Mouse (Mus musculus): ENCODE results near the gene Chrnb2.
A peak's percentile ranks its signal among the peaks of the same experiment; 100 is the strongest.
"Not testable (repeated sequence)": the region's sequence is repeated elsewhere in the genome, so short reads cannot be mapped to it uniquely, and the experiment has no call there.

Chrnb2 gene

GRCm38 (mm10) chr3:89764119-89764724 is at the start of gene Chrnb2:
Gene Chrnb2 (minus strand): TSS chr3:89764632.
- DNase-seq: peak; percentile 94

GRCm38 (mm10) chr3:89814051-89814450 is 49.6 kb upstream of the Chrnb2 start:
- no peak for DNase-seq

GRCm38 (mm10) chr3:89812166-89812565 is 47.7 kb upstream of the Chrnb2 start:
- no peak for DNase-seq

- DNase-seq: no peak
Observed at GRCm38 (mm10) chr3:89810841-89811240, 46.4 kb upstream of the Chrnb2 start.

GRCm38 (mm10) chr3:89808638-89809037 is 44.2 kb upstream of the Chrnb2 start:
- DNase-seq: no peak

GRCm38 (mm10) chr3:89807881-89808280 is 43.4 kb upstream of the Chrnb2 start:
- DNase-seq: no peak

- no peak for DNase-seq
Observed at GRCm38 (mm10) chr3:89807171-89807570, 42.7 kb upstream of the Chrnb2 start.

GRCm38 (mm10) chr3:89806751-89807150 is 42.3 kb upstream of the Chrnb2 start:
- DNase-seq: no peak

GRCm38 (mm10) chr3:89805179-89805578 is 40.7 kb upstream of the Chrnb2 start:
- no peak for DNase-seq

GRCm38 (mm10) chr3:89802876-89803275 is 38.4 kb upstream of the Chrnb2 start:
- DNase-seq: peak in 1 of 2 experiments; percentile 17

GRCm38 (mm10) chr3:89801507-89801847 is 37.0 kb upstream of the Chrnb2 start:
- DNase-seq: peak in 1 of 2 experiments; percentile 22

GRCm38 (mm10) chr3:89800774-89801506 is 36.5 kb upstream of the Chrnb2 start:
- DNase-seq: no peak

- DNase-seq: not testable (repeated sequence)
Observed at GRCm38 (mm10) chr3:89800078-89800477, 35.6 kb upstream of the Chrnb2 start.

- DNase-seq: no peak
Observed at GRCm38 (mm10) chr3:89799476-89799875, 35.0 kb upstream of the Chrnb2 start.

GRCm38 (mm10) chr3:89798518-89798917 is 34.1 kb upstream of the Chrnb2 start:
- no peak for DNase-seq

GRCm38 (mm10) chr3:89796358-89796757 is 31.9 kb upstream of the Chrnb2 start:
- DNase-seq: no peak

GRCm38 (mm10) chr3:89795746-89796145 is 31.3 kb upstream of the Chrnb2 start:
- DNase-seq: peak in 1 of 2 experiments; percentile 26

GRCm38 (mm10) chr3:89794616-89795015 is 30.2 kb upstream of the Chrnb2 start:
- no peak for DNase-seq

- DNase-seq: no peak
Observed at GRCm38 (mm10) chr3:89788680-89789352, 24.4 kb upstream of the Chrnb2 start.

- no peak for DNase-seq
Observed at GRCm38 (mm10) chr3:89786275-89786674, 21.8 kb upstream of the Chrnb2 start.

GRCm38 (mm10) chr3:89784991-89785753 is 20.7 kb upstream of the Chrnb2 start:
- peak; percentile 84 to 88 for DNase-seq

GRCm38 (mm10) chr3:89781640-89782039 is 17.2 kb upstream of the Chrnb2 start:
- no peak for DNase-seq

- DNase-seq: no peak
Observed at GRCm38 (mm10) chr3:89780102-89780501, 15.7 kb upstream of the Chrnb2 start.
